Mouse (Mus musculus) kidney, adult 2 months (tissue): Measurements from ENCODE around the gene Yipf3.

Experiments
- CTCF ChIP-seq: fragments of 200-500 bp; conservative IDR thresholded peaks from 2 replicates; pipeline ENCODE4 v1.5.1; 2011; ENCODE audit warnings: low read depth, mild to moderate bottlenecking, control low read depth, low read length, moderate library complexity, mixed read lengths; ENCODE audit not compliant: insufficient read depth, insufficient read length
- POLR2A ChIP-seq: fragments of 200-500 bp; IDR thresholded peaks from one replicate; pipeline ENCODE4 v1.6.1; 2011; ENCODE audit warnings: low read depth, low read length, control low read depth

DNA sequence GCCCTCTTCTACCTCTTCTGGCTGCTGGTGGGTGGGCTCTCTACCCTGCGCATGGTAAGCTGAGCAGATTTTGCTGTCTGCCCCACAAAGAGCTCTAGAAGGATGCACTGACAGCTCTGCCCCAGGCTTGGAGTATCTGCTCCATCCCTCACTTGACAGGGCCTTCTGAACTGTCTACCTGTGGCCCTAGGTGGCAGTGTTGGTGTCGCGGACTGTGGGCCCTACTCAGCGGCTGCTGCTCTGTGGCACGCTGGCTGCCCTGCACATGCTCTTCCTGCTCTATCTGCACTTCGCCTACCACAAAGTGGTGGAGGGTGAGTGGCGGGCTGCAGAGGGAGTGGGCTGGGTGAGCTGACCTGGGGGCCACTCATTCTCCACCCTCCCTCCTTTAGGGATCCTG lies 3.3 kb downstream of the Yipf3 start:
- TF ChIP-seq CTCF: peak; percentile 34; the same call in 1 of the 2 replicates
- no peak for TF ChIP-seq POLR2A
